Mouse (Mus musculus) spleen, adult 2 months (tissue): ENCODE data around the gene Hip1r.

Source experiments
- CTCF ChIP-seq: fragments of 200-500 bp; IDR thresholded peaks from 2 replicates; pipeline ENCODE4 v1.5.1; 2011; ENCODE audit warnings: mild to moderate bottlenecking, inconsistent platforms; ENCODE audit not compliant: insufficient read depth, insufficient read length, insufficient replicate concordance; ENCODE audit errors: extremely low read depth
- POLR2A ChIP-seq: fragments of 200-500 bp; IDR thresholded peaks from 2 replicates; pipeline ENCODE4 v1.6.1; 2011; ENCODE audit warnings: low read depth, low read length, inconsistent platforms

DNA sequence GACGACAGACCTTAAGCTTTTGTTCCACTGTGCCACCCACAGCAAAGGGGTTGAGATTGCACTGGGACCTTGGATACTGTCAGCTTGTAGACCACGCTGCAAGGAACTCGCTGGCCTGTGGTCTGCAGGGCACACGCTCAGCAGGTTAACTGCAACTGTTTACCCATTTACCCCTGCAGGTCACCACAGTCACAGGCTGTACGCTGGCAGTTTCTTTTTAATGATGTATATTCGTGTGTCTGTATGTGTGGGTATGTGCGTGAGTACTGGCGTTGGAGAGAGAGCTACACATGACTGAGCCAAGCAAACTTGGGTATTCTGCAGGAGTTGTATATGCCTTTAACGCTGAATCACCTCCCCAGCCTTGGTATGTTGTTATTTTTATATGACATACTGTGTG, 45.2 kb downstream of the Hip1r start:
- no peak for TF ChIP-seq POLR2A
- TF ChIP-seq CTCF = no peak
